Mouse (Mus musculus): Measurements from ENCODE around the gene Bik.

GRCm38 (mm10) chr15:83487477-83488115, 39.1 kb upstream of the Bik start:
- TF ChIP-seq CTCF (IDR thresholded peaks at IDR 0.05; ENCODE audit: extremely low read depth, insufficient read depth, insufficient read length, insufficient replicate concordance) (no peak), POLR2A (IDR thresholded peaks at IDR 0.05; ENCODE audit: low read depth, low read length) (no peak)
